Mouse (Mus musculus): ENCODE measurements at regions not wholly inside any gene's neighbourhood (a gene's known extent, or its start where the extent isn't known, plus 50 kb on each side); places are given as distances from the start of the nearest gene placed in this dataset.

DNA sequence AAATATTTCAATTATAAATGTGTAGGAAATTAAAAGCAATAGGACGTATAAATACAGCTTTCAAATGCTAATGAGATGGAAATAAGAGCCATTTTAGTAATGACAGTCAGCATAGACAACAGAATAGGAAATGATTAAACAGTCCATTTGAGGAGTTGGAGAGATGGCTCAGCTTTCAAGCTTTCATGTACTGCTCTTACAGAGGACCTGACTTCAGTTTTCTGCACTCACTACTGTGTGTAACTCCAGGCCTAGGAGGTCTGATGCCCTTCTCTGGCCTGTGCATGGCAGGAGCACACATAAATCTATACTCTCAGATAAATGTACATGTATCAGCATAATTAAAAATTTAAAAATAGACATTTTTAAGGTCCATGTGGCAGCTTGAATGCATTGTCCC, 643.1 kb downstream of the Fgf12 start:
- Histone ChIP-seq H3K36me3 (ENCODE audit: control insufficient read depth, insufficient read depth, low read length, poor library complexity, severe bottlenecking) (no peaks in the 10 kb centered on the region), H3K27ac (ENCODE audit: insufficient read depth, low read depth, low read length, poor library complexity, severe bottlenecking) (no peak overlapping the region), H3K9me3 (ENCODE audit: control insufficient read depth, insufficient read depth, low read depth, low read length) (no peaks in the 10 kb centered on the region), H3K4me1 (ENCODE audit: control insufficient read depth in 2 of 2, insufficient read depth in 2 of 2, low read length in 2 of 2, poor library complexity in 1 of 2) (no peaks in the 10 kb centered on the region), H3K4me3 (ENCODE audit: insufficient read depth in 1 of 2, low read depth in 1 of 2, low read length in 2 of 2, poor library complexity in 1 of 2, severe bottlenecking in 1 of 2) (no peak overlapping the region), H3K9ac (ENCODE audit: insufficient read depth, low read depth, low read length, poor library complexity, severe bottlenecking) (no peak overlapping the region)
- no peak for DNase-seq (ENCODE audit: low read depth, low spot score)
- TF ChIP-seq ZC3H11A (IDR thresholded peaks at IDR 0.05; ENCODE audit: borderline replicate concordance, low read depth, low read length) = no peak
- no peak for TF ChIP-seq HCFC1 (IDR thresholded peaks at IDR 0.05; ENCODE audit: borderline replicate concordance, insufficient read depth, low read length)
- TF ChIP-seq CHD2 (IDR thresholded peaks at IDR 0.05; ENCODE audit: low read depth, low read length) = no peak
- TF ChIP-seq ZNF384 (IDR thresholded peaks at IDR 0.05; ENCODE audit: low read depth, low read length) = no peak
- TF ChIP-seq MAFK (IDR thresholded peaks at IDR 0.05; ENCODE audit: insufficient read depth, low read depth, low read length) = no peak
- in situ Hi-C loops (cut with MboI; ENCODE audit: low sequenced_read_pairs in 2 of 2, unreplicated experiment in 2 of 2) = no loop called here
